Mouse (Mus musculus): ENCODE results near the gene Mad1l1.

DNA sequence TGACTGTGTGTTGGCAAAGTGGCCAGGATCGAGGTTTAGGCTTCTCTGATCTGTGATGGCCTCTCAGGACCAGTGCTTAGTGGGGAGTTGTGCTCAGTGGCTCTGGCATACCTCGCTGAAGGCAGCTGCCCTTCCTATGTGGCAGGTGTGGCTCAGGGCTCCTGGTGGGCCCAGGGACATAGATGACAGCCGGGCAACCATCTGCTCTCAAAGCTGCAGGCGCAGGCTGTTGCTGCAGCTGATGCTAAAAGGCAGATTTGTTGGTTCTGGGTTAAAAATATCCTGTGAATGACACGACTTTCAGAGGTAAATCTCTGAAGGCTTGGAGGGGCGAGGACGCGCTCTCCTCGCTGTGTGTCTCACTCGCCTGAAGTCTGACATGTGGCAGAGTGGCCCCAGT, 299.6 kb downstream of the Mad1l1 start:
- TF ChIP-seq POLR2A (IDR thresholded peaks at IDR 0.05; ENCODE audit: borderline replicate concordance, extremely low read depth, insufficient read depth, insufficient read length, poor library complexity, severe bottlenecking) (no peak), CTCF (IDR thresholded peaks at IDR 0.05; ENCODE audit: borderline replicate concordance, extremely low read depth, insufficient read depth, insufficient read length) (no peak)
